Mouse (Mus musculus): Measurements from ENCODE around the gene Dnmt1.

GRCm38 (mm10) chr9:20965606-20966005 lies 5.9 kb upstream of the Dnmt1 start:
- TF ChIP-seq CTCF (IDR thresholded peaks at IDR 0.05; ENCODE audit: low read depth, low read length) (no peak), TAL1 (conservative IDR thresholded peaks at IDR 0.05; ENCODE audit: low read depth, low read length) (no peak), GATA1 (IDR thresholded peaks at IDR 0.05; ENCODE audit: borderline replicate concordance, low read length) (no peak), GATA2 (IDR thresholded peaks at IDR 0.05; ENCODE audit: borderline replicate concordance, low read depth, low read length) (no peak), POLR2AphosphoS5 (IDR thresholded peaks at IDR 0.05; ENCODE audit: insufficient replicate concordance, low read depth, low read length) (no peak)

All from G1E (cell line).